Mouse (Mus musculus): ENCODE results near the gene Htra2. TPM values are rescaled to one million over a fixed set of nuclear protein-coding genes. Genes with fewer than 3 reads are reported as not detected.

The Htra2 gene
- polyA plus RNA-seq, 1 experiment from 2014 or later: 35.7 TPM

DNA sequence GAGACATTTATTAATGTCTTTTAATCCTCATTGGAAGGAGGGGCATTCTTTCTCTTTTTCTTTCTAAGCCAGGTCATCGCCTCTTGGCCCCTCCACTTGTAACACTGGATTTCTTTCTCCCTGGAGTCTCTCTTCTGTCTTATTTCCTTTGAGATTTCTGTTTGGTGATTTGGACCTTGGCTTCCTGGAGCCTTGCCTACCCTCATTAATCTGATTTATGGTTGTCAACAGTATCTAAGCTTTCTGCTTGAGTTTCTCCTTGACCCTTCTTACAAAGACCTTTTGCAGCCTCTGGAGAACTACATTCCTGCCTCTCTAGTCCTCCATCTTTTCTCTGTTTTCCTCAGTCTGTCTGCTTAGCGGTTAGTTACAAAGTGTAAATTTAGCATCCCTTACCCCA lies 43.3 kb upstream of the Htra2 start:
- no peak overlapping the region for H3K4me2 ChIP-seq (replicated peaks; ENCODE audit: low read depth)
- H3K27me3 ChIP-seq (ENCODE audit: control insufficient read depth, insufficient read depth, low read length): no peaks in the 10 kb centered on the region
- no peaks in the 10 kb centered on the region for H3K9me3 ChIP-seq (ENCODE audit: control insufficient read depth, low read length)
- peaks cover 5% of the 10 kb centered on the region; the same call in 1 of the 2 replicates for H3K4me1 ChIP-seq (replicated peaks; ENCODE audit: control insufficient read depth, insufficient read depth)
- TF ChIP-seq EP300 (optimal IDR thresholded peaks at IDR 0.05): no peak
- TF ChIP-seq CTCF (IDR thresholded peaks at IDR 0.05; ENCODE audit: low read depth): no peak
- H3K4me3 ChIP-seq (ENCODE audit: low read depth, low read length): no peak overlapping the region
- H3K9ac ChIP-seq (ENCODE audit: low read length): no peak overlapping the region
- H3K36me3 ChIP-seq (ENCODE audit: control insufficient read depth, insufficient read depth, low read length): no peaks in the 10 kb centered on the region
- WGBS: 56% methylated on average over 2 of the region's 2 CpGs
- H3K27ac ChIP-seq (replicated peaks): no peak overlapping the region
- no peak for DNase-seq (ENCODE audit: low spot score)
- no peak for ATAC-seq (ENCODE audit: low FRiP score, low TSS enrichment)

DNA sequence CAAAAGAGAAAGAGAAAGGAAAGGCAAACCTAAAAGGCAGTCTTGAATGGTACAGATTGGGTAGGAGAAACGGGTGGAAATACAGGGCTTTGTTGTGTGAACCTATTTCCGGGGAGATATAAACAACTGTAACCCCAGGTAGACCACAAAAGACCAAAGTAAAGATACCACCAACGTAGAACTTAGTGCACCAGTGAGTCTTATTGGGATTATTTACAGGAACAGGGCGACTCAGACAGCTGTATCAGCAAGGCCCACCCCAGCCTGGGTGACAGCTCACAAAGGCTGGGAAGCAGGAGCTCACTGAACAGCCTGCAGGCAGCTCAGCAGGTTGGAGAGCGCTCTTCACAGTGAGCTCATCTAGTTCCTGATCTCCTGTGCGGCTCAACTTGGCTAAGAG lies 40.9 kb upstream of the Htra2 start:
- H3K4me3 ChIP-seq (ENCODE audit: low read depth, low read length): no peak overlapping the region
- no peaks in the 10 kb centered on the region for H3K36me3 ChIP-seq (ENCODE audit: control insufficient read depth, insufficient read depth, low read length)
- H3K4me2 ChIP-seq (replicated peaks; ENCODE audit: low read depth): no peak overlapping the region
- DNase-seq (ENCODE audit: low spot score): no peak
- H3K4me1 ChIP-seq (replicated peaks; ENCODE audit: control insufficient read depth, insufficient read depth): no peaks in the 10 kb centered on the region; the same call in 1 of the 2 replicates
- H3K27ac ChIP-seq (replicated peaks): no peak overlapping the region
- no peak for ATAC-seq (ENCODE audit: low FRiP score, low TSS enrichment)
- TF ChIP-seq EP300 (optimal IDR thresholded peaks at IDR 0.05) (no peak), CTCF (IDR thresholded peaks at IDR 0.05; ENCODE audit: low read depth) (no peak)
- H3K9ac ChIP-seq (ENCODE audit: low read length): no peak overlapping the region
- WGBS: 42% methylated on average over 6 of the region's 6 CpGs
- no peaks in the 10 kb centered on the region for H3K27me3 ChIP-seq (ENCODE audit: control insufficient read depth, insufficient read depth, low read length)
- H3K9me3 ChIP-seq (ENCODE audit: control insufficient read depth, low read length): no peaks in the 10 kb centered on the region

DNA sequence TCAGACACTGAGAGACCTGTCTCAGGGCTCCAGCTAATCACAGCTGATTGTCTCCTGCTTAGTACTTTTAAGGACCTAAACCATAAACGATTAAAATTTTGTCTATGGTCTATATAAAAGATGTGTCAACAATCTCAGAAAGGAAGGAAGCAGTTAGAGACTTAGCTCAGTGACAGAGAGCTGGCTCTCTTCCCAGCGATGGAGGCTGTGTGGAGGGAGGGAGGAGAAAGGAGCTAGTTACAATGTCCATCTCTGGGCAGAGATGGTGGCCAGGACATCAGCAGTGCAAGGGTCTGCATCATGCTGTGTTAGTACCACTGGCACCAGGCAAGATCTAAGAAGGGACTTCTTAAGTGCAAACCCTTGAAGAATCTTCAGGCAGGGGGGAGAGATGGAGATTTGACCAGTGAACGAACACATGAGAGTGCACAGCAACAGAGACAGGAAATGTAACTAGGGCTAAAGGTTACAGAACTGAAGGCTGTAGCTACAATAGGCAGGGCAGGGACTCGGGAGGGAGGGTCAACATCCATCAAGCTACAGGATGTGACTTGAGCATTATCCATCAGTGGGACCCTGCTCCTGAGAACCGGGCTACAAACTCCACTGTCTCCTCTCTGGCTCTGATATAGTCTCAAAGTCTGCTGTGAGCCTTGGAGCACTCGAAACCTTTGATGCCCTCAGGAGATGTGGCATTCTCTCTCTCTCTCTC lies 37.5 kb upstream of the Htra2 start:
- Histone ChIP-seq H3K27me3 (ENCODE audit: control insufficient read depth, insufficient read depth, low read length) (peaks cover 9% of the 10 kb centered on the region; the same call in 1 of the 2 replicates), H3K9ac (ENCODE audit: low read length) (no peak overlapping the region), H3K36me3 (ENCODE audit: control insufficient read depth, insufficient read depth, low read length) (no peaks in the 10 kb centered on the region), H3K4me3 (ENCODE audit: low read depth, low read length) (no peak overlapping the region), H3K27ac (replicated peaks) (no peak overlapping the region), H3K4me1 (replicated peaks; ENCODE audit: control insufficient read depth, insufficient read depth) (no peaks in the 10 kb centered on the region), H3K4me2 (replicated peaks; ENCODE audit: low read depth) (no peak overlapping the region), H3K9me3 (ENCODE audit: control insufficient read depth, low read length) (no peaks in the 10 kb centered on the region)
- DNase-seq (ENCODE audit: low spot score) (no peak), ATAC-seq (ENCODE audit: low FRiP score, low TSS enrichment) (no peak)
- WGBS: 27% methylated on average over 6 of the region's 6 CpGs
- TF ChIP-seq EP300 (optimal IDR thresholded peaks at IDR 0.05): no peak
- no peak for TF ChIP-seq CTCF (IDR thresholded peaks at IDR 0.05; ENCODE audit: low read depth)

DNA sequence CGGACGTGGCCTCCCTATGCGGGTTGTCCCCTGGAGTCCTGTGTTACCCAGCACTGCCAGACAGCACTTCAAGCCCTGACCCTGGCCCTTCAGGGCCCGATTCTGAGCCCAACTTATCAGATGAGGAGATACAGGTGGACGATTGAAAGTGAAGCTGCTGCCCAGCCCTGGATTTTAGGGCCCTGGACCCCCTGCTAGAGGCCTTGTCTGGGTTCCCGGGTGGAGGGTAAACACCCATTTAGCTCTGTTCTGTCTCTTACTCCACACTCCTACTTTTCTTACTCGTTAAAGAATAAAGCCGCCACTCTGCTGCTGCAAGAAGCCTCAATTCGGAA lies 32.8 kb upstream of the Htra2 start:
- peaks cover 26% of the 10 kb centered on the region; the same call in 1 of the 2 replicates for H3K27me3 ChIP-seq (ENCODE audit: control insufficient read depth, insufficient read depth, low read length)
- no peaks in the 10 kb centered on the region for H3K4me1 ChIP-seq (replicated peaks; ENCODE audit: control insufficient read depth, insufficient read depth)
- no peak overlapping the region for H3K9ac ChIP-seq (ENCODE audit: low read length)
- WGBS: 16% methylated on average over 9 of the region's 9 CpGs
- no peaks in the 10 kb centered on the region for H3K9me3 ChIP-seq (ENCODE audit: control insufficient read depth, low read length)
- no peaks in the 10 kb centered on the region for H3K36me3 ChIP-seq (ENCODE audit: control insufficient read depth, insufficient read depth, low read length)
- TF ChIP-seq CTCF (IDR thresholded peaks at IDR 0.05; ENCODE audit: low read depth): no peak
- no peak for TF ChIP-seq EP300 (optimal IDR thresholded peaks at IDR 0.05)
- ATAC-seq (ENCODE audit: low FRiP score, low TSS enrichment) (no peak), DNase-seq (ENCODE audit: low spot score) (no peak)
- peak overlapping the region; percentile 23; the same call in 1 of the 2 replicates for H3K4me2 ChIP-seq (replicated peaks; ENCODE audit: low read depth)
- peak overlapping the region; percentile 2; the same call in 1 of the 2 replicates for H3K4me3 ChIP-seq (ENCODE audit: low read depth, low read length)
- H3K27ac ChIP-seq (replicated peaks): no peak overlapping the region

DNA sequence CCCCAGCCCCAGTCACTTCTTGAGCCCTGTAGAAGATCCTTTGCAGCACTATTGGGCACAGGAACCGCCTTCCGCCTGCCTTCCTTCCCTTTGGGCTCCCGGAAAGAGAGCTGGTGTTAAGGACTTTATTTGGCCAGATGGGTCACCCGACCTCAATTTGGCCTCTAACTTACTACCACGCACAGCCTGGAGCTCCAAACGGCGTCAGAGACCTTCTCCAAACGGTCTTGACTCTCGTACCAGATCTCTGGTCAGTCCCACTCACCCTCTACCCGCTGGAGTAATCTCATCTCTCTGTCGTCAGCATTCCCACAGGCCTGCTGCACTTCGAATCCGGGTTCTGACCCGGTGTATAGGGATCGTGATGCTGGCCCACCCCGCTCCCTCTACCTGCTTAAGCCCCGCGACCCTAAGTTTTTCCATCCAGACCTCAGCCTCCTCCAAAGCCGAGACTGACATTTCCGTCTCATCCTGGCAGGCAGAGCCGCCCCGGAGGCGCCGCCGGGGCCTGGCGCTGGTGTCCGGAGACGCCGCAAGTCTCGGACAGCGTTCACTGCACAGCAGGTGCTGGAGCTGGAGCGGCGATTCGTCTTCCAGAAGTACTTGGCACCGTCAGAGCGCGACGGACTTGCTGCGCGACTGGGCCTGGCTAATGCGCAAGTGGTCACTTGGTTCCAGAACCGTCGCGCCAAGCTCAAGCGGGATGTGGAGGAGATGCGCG lies 32.3 kb upstream of the Htra2 start:
- no peak for DNase-seq (ENCODE audit: low spot score)
- peaks cover 26% of the 10 kb centered on the region; the same call in 1 of the 2 replicates for H3K27me3 ChIP-seq (ENCODE audit: control insufficient read depth, insufficient read depth, low read length)
- H3K36me3 ChIP-seq (ENCODE audit: control insufficient read depth, insufficient read depth, low read length): no peaks in the 10 kb centered on the region
- H3K9ac ChIP-seq (ENCODE audit: low read length): no peak overlapping the region
- H3K27ac ChIP-seq (replicated peaks): no peak overlapping the region
- no peaks in the 10 kb centered on the region for H3K9me3 ChIP-seq (ENCODE audit: control insufficient read depth, low read length)
- peak overlapping the region; percentile 2; the same call in 1 of the 2 replicates for H3K4me3 ChIP-seq (ENCODE audit: low read depth, low read length)
- H3K4me1 ChIP-seq (replicated peaks; ENCODE audit: control insufficient read depth, insufficient read depth): no peaks in the 10 kb centered on the region
- WGBS: 7% methylated on average over 47 of the region's 47 CpGs
- ATAC-seq (ENCODE audit: low FRiP score, low TSS enrichment): no peak
- TF ChIP-seq CTCF (IDR thresholded peaks at IDR 0.05; ENCODE audit: low read depth) (no peak), EP300 (optimal IDR thresholded peaks at IDR 0.05) (no peak)
- peak overlapping the region; percentile 23 for H3K4me2 ChIP-seq (replicated peaks; ENCODE audit: low read depth)
